Mouse (Mus musculus) erythroblast, embryonic 14.5 days (primary cell): ENCODE data around the gene Btbd6.

Experiments
- GATA1 ChIP-seq: IDR thresholded peaks from 2 replicates; pipeline ENCODE4 v1.6.1; 2012; ENCODE audit warnings: low read length, inconsistent platforms, mixed read lengths
- TAL1 ChIP-seq: IDR thresholded peaks from 3 replicates; pipeline ENCODE4 v1.6.1; 2012; ENCODE audit warnings: low read length, inconsistent platforms, mixed read lengths

- TF ChIP-seq TAL1: no peak
- TF ChIP-seq GATA1: no peak
Observed at GRCm38 (mm10) chr12:112941156-112941775, 35.0 kb upstream of the Btbd6 start.
